Mouse (Mus musculus) midbrain, postnatal 0 days (tissue): ENCODE data around the gene Dmd. TPM values are rescaled to one million over a fixed set of nuclear protein-coding genes. Genes with fewer than 3 reads are reported as not detected.

Experiments
- ATAC-seq: fragments of 200-750 bp; cut with Nextera tagmentation; 2 replicates; pipeline ENCODE4 v1.8.0; 2017; ENCODE audit warnings: moderate number of reproducible peaks, mild to moderate bottlenecking, moderate TSS enrichment, moderate library complexity; ENCODE audit not compliant: low FRiP score
- DNase-seq: peaks from one replicate; pipeline ENCODE4 v3.0.0-alpha.2; 2015; ENCODE audit warnings: low spot score
- H3K27ac ChIP-seq: fragments of 300-500 bp; sonication (generic); 2 replicates; pipeline ENCODE4 v1.5.1; 2014; ENCODE audit warnings: low read depth, mild to moderate bottlenecking, low read length, mixed read lengths
- H3K27me3 ChIP-seq: fragments of 300-500 bp; sonication (generic); 2 replicates; pipeline ENCODE4 v1.6.1; 2014; ENCODE audit warnings: low read length, control low read depth, mixed read lengths; ENCODE audit not compliant: insufficient read depth
- H3K36me3 ChIP-seq: fragments of 300-500 bp; sonication (generic); 2 replicates; pipeline ENCODE4 v1.6.1; 2014; ENCODE audit warnings: low read length, control low read depth, mixed read lengths; ENCODE audit not compliant: insufficient read depth
- H3K4me1 ChIP-seq: fragments of 300-500 bp; sonication (generic); 2 replicates; pipeline ENCODE4 v1.6.1; 2014; ENCODE audit warnings: mild to moderate bottlenecking, control low read depth, antibody characterized with exemption, low read length, mixed read lengths; ENCODE audit not compliant: insufficient read depth
- H3K4me2 ChIP-seq: fragments of 300-500 bp; sonication (generic); 2 replicates; pipeline ENCODE4 v1.6.1; 2014; ENCODE audit warnings: low read depth, mild to moderate bottlenecking, low read length, mixed read lengths; ENCODE audit not compliant: poor library complexity, severe bottlenecking
- H3K4me3 ChIP-seq: fragments of 300-500 bp; sonication (generic); 2 replicates; pipeline ENCODE4 v1.5.1; 2014; ENCODE audit warnings: low read depth, mild to moderate bottlenecking, low read length, moderate library complexity
- H3K9ac ChIP-seq: fragments of 300-500 bp; sonication (generic); replicated peaks from 2 replicates; pipeline ENCODE4 v1.6.1; 2014; ENCODE audit warnings: mild to moderate bottlenecking, low read length, moderate library complexity, mixed read lengths; ENCODE audit not compliant: poor library complexity, severe bottlenecking
- H3K9me3 ChIP-seq: fragments of 300-500 bp; sonication (generic); 2 replicates; pipeline ENCODE4 v1.6.1; 2016; ENCODE audit warnings: low read length, control low read depth
- CTCF ChIP-seq: IDR thresholded peaks from 2 replicates; pipeline ENCODE4 v1.5.1; 2016; ENCODE audit warnings: antibody characterized with exemption, mild to moderate bottlenecking
- WGBS: fragments of 180-500 bp; shearing (Covaris S2); extraction: QIAGEN DNeasy Blood & Tissue Kit; methylation state at CpG from one replicate; pipeline ENCODE4 v1.1.7; 2014; 5-methylcytosine and 5-hydroxymethylcytosine counted together
- polyA plus RNA-seq: library from polyadenylated mRNA; unstranded; fragments of >200 nt; fragmentation: Nextera tagmentation; extraction: Ambion mirVana; gene quantifications from 2 replicates; pipeline ENCODE4 v1.2.1, GENCODE M21; 2015
- total RNA-seq: library from RNA; depleted of rRNA; stranded (reverse); fragments of >200 nt; gene quantifications from 2 replicates; pipeline ENCODE4 v1.2.3, GENCODE M21; 2014

The Dmd gene
- total and polyA plus RNA-seq, 2 experiments from 2014 or later: 22.6 to 55.6 TPM

GRCm38 (mm10) chrX:84551995-84552394 lies 1603.3 kb downstream of the Dmd start:
- H3K36me3 ChIP-seq: no peaks in the 10 kb centered on the region
- H3K4me2 ChIP-seq: no peak overlapping the region
- no peak overlapping the region for H3K4me3 ChIP-seq
- H3K27me3 ChIP-seq: no peaks in the 10 kb centered on the region
- H3K27ac ChIP-seq: no peak overlapping the region
- H3K9ac ChIP-seq: no peak overlapping the region
- H3K4me1 ChIP-seq: no peaks in the 10 kb centered on the region
- no peaks in the 10 kb centered on the region for H3K9me3 ChIP-seq
- ATAC-seq (no peak), DNase-seq (no peak)
- no peak for TF ChIP-seq CTCF
- 71% methylated on average over 1 of the region's 1 CpGs for WGBS

DNA sequence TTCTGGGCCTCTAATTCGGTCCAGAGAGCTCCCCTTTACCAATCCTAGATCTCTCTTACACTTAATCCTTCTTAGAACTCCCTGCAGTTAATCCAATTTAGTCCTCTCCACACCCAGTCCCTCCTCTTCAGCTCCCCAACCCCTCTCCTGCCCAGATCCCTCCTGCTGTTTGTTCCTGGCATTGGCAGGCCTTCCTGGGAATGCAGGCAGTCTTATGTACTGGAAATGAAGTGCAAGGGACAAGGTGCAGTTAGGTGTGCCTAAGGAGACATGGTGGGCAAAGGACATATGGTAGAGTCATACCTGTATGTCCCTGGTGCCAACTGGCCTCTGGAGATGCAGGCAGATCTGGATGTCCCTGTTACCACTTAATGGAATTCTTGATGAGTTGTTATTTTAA lies 1604.8 kb downstream of the Dmd start:
- Histone ChIP-seq H3K4me1 (no peaks in the 10 kb centered on the region), H3K4me3 (no peak overlapping the region), H3K4me2 (no peak overlapping the region), H3K27me3 (no peaks in the 10 kb centered on the region), H3K36me3 (no peaks in the 10 kb centered on the region), H3K9me3 (no peaks in the 10 kb centered on the region), H3K27ac (no peak overlapping the region), H3K9ac (no peak overlapping the region)
- no peak for ATAC-seq
- TF ChIP-seq CTCF: no peak
- WGBS: 13% methylated on average over 1 of the region's 1 CpGs
- no peak for DNase-seq

GRCm38 (mm10) chrX:84598476-84598875 lies 1649.8 kb downstream of the Dmd start:
- H3K4me3 ChIP-seq: no peak overlapping the region
- H3K4me1 ChIP-seq: no peaks in the 10 kb centered on the region
- H3K9ac ChIP-seq: no peak overlapping the region
- no peak overlapping the region for H3K27ac ChIP-seq
- no peaks in the 10 kb centered on the region for H3K27me3 ChIP-seq
- ATAC-seq (no peak), DNase-seq (no peak)
- no peaks in the 10 kb centered on the region for H3K36me3 ChIP-seq
- no peak overlapping the region for H3K4me2 ChIP-seq
- H3K9me3 ChIP-seq: no peaks in the 10 kb centered on the region
- TF ChIP-seq CTCF: peak; percentile 50

DNA sequence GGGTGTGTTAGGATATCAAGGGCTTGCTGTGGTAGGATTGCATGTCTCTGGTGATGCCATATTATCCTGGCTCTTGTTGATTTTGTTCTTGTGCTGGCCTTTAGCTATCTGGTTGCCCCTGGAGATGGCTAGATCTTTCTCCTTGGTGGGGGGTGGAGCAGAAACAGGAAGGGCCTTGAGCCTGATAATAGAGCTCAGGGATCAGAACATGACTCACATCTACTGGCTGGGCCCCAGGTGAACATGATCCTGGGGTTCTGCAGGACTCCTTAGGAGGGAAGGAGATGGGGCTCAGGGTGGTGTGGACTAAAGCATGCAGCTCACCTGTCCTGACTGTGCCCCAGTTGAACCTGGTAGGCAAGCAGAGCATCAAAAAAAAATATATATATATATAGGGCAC lies 1691.8 kb downstream of the Dmd start:
- H3K27ac ChIP-seq: no peak overlapping the region
- TF ChIP-seq CTCF: no peak
- no peak for DNase-seq

DNA sequence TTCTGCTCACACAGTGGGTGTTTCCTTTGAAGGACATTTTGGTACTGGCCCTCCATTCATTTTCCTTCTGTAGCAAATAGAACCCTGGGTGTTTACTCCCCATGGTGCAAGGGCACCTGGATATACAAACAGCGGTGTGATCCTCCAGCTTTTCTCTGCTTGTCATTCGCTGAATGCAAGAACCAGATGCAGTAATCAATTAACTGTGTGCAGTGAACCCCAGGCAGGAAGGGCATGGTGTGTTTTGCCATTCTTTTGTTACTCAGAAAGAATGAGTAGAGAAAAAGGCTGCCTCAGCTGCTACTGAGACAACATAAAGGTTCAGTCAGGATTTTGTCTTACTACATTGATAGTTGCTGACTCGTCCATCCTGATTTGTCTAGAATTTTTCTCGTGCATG lies 1799.0 kb downstream of the Dmd start:
- WGBS: 19% methylated on average over 4 of the region's 4 CpGs
- DNase-seq: no peak

More for the DNA sequence above, 1691.8 kb downstream of the Dmd start:
- H3K4me3 ChIP-seq: no peak overlapping the region
- no peak overlapping the region for H3K4me2 ChIP-seq
- no peak for ATAC-seq
- no peaks in the 10 kb centered on the region for H3K27me3 ChIP-seq
- H3K9me3 ChIP-seq: no peaks in the 10 kb centered on the region
- H3K9ac ChIP-seq: no peak overlapping the region
- H3K36me3 ChIP-seq: no peaks in the 10 kb centered on the region
- H3K4me1 ChIP-seq: no peaks in the 10 kb centered on the region

DNA sequence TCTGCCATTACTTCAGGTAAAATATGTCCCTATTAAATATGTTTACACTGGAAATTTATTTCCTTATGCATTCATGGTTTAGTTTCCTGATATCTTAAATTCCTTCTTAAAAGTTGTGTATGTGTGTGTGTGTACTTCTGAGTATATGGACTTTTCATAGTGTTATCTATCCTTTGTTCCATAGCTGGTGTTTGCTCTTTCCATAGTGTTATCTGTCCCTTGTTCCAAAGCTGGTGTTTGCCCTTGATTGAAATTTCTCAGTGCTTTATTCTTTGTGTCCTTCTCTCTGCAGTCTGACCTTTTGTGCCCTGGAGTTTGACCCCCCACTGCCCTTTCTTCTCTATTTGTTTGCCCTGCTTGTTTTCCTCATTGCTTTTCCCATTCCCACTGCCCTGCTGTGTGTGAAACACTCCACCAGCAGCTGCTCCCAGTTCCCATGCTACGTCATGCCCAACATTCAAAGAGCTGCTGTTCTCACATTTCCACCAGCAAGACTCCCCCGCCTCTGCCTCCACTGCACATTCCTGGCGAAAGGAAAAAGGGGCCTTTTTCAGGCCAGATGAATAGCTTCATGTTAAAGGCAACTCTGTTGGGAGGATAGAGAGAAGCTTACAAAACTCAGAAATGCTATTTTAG lies 1911.5 kb downstream of the Dmd start:
- Histone ChIP-seq H3K36me3 (no peaks in the 10 kb centered on the region), H3K4me1 (no peaks in the 10 kb centered on the region), H3K4me2 (no peak overlapping the region), H3K9ac (no peak overlapping the region), H3K9me3 (no peaks in the 10 kb centered on the region), H3K27ac (no peak overlapping the region), H3K4me3 (no peak overlapping the region), H3K27me3 (no peaks in the 10 kb centered on the region)
- no peak for TF ChIP-seq CTCF
- DNase-seq (peak; percentile 43), ATAC-seq (no peak)
- WGBS: 27% methylated on average over 3 of the region's 3 CpGs

More for the DNA sequence above, 1799.0 kb downstream of the Dmd start:
- no peak overlapping the region for H3K4me3 ChIP-seq
- TF ChIP-seq CTCF: no peak
- no peak for ATAC-seq
- no peaks in the 10 kb centered on the region for H3K36me3 ChIP-seq
- H3K9ac ChIP-seq: no peak overlapping the region
- H3K27me3 ChIP-seq: no peaks in the 10 kb centered on the region
- no peaks in the 10 kb centered on the region for H3K9me3 ChIP-seq
- H3K4me2 ChIP-seq: no peak overlapping the region
- no peak overlapping the region for H3K27ac ChIP-seq
- H3K4me1 ChIP-seq: no peaks in the 10 kb centered on the region
